Mouse (Mus musculus) embryonic facial prominence, embryonic 14.5 days (tissue): Measurements from ENCODE around the gene Asb3. TPM values are rescaled to one million over a fixed set of nuclear protein-coding genes. Genes with fewer than 3 reads are reported as not detected.

ENCODE experiments used
- ATAC-seq: fragments of 200-750 bp; cut with Nextera tagmentation; 2 replicates; pipeline ENCODE4 v1.8.0; 2017; ENCODE audit warnings: low read depth, moderate number of reproducible peaks, moderate TSS enrichment
- DNase-seq: peaks from one replicate; pipeline ENCODE4 v3.0.0-alpha.2; 2015; ENCODE audit warnings: low spot score
- H3K27ac ChIP-seq: fragments of 300-500 bp; sonication (generic); replicated peaks from 2 replicates; pipeline ENCODE4 v1.5.1; 2014; ENCODE audit warnings: low read depth, mild to moderate bottlenecking, low read length, moderate library complexity
- H3K27me3 ChIP-seq: fragments of 300-500 bp; sonication (generic); replicated peaks from 2 replicates; pipeline ENCODE4 v1.6.1; 2014; ENCODE audit warnings: low read length; ENCODE audit not compliant: control insufficient read depth, insufficient read depth
- H3K36me3 ChIP-seq: fragments of 300-500 bp; sonication (generic); 2 replicates; pipeline ENCODE4 v1.6.1; 2014; ENCODE audit warnings: low read length, mixed read lengths; ENCODE audit not compliant: control insufficient read depth, insufficient read depth
- H3K4me1 ChIP-seq: fragments of 300-500 bp; sonication (generic); 2 replicates; pipeline ENCODE4 v1.6.1; 2014; ENCODE audit warnings: antibody characterized with exemption, low read length; ENCODE audit not compliant: control insufficient read depth, insufficient read depth
- H3K4me2 ChIP-seq: fragments of 300-500 bp; sonication (generic); 2 replicates; pipeline ENCODE4 v1.6.1; 2014; ENCODE audit warnings: low read depth, mild to moderate bottlenecking, low read length, moderate library complexity, mixed read lengths
- H3K4me3 ChIP-seq: fragments of 300-500 bp; sonication (generic); 2 replicates; pipeline ENCODE4 v1.5.1; 2014; ENCODE audit warnings: low read depth, mild to moderate bottlenecking, low read length
- H3K9ac ChIP-seq: fragments of 300-500 bp; sonication (generic); 2 replicates; pipeline ENCODE4 v1.6.1; 2014; ENCODE audit warnings: low read depth, mild to moderate bottlenecking, low read length, moderate library complexity, mixed read lengths
- H3K9me3 ChIP-seq: fragments of 300-500 bp; sonication (generic); 2 replicates; pipeline ENCODE4 v1.6.1; 2016; ENCODE audit warnings: low read length; ENCODE audit not compliant: control insufficient read depth
- WGBS: fragments of 180-500 bp; shearing (Covaris S2); extraction: QIAGEN DNeasy Blood & Tissue Kit; methylation state at CpG from one replicate; pipeline ENCODE4 v1.1.7; 2014; 5-methylcytosine and 5-hydroxymethylcytosine counted together
- polyA plus RNA-seq: library from polyadenylated mRNA; unstranded; fragments of >200 nt; fragmentation: Nextera tagmentation; extraction: Ambion mirVana; gene quantifications from 2 replicates; pipeline ENCODE4 v1.2.1, GENCODE M21; 2014

Gene Asb3
- polyA plus RNA-seq, 1 experiment from 2014 or later = 30.7 TPM

DNA sequence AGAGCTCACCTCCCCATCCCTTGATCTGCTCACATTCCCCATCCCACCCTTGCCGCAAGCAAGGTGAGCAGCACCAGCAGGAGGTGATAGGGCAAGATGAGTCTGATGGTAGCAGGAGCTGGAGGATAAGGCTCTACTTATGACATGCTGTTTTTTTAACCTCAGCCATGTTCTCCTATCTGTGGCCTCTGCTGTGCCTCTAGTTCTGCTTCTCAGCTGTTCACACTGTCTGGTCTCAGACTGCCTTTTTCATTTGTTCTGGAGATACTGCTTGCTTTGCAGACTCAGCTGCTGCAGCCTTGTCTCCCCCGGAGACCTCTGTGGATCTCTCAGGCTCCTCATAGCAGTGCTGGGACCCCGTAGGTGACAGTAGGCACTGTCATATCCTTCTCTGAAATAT is 38.1 kb downstream of the Asb3 start:
- Histone ChIP-seq H3K4me2 (no peak overlapping the region), H3K27me3 (no peaks in the 10 kb centered on the region), H3K4me1 (no peaks in the 10 kb centered on the region), H3K4me3 (no peak overlapping the region), H3K27ac (no peak overlapping the region), H3K9ac (no peak overlapping the region), H3K9me3 (no peaks in the 10 kb centered on the region), H3K36me3 (peaks cover 25% of the 10 kb centered on the region)
- no peak for ATAC-seq
- 95% methylated on average over 3 of the region's 3 CpGs for WGBS
- DNase-seq = no peak

DNA sequence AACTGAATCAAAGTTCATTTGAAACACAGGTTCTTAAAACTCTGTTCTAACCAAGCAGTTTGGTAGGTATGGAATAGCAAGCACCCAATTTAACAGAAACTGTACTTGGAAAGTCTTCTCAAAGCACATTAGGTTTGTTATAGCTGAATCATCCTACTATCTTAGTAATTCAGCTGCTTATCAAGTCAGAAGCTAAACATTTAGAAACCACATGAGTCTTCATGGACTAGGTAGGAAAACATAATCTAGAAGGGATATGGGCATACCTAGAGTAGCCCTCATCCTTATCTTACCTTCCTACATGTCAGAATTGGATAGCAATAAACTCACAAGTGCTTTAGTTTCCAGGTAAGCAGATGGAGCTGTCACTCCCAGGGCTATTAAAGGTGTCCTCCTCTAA is 42.9 kb downstream of the Asb3 start:
- H3K36me3 ChIP-seq = peaks cover 39% of the 10 kb centered on the region

DNA sequence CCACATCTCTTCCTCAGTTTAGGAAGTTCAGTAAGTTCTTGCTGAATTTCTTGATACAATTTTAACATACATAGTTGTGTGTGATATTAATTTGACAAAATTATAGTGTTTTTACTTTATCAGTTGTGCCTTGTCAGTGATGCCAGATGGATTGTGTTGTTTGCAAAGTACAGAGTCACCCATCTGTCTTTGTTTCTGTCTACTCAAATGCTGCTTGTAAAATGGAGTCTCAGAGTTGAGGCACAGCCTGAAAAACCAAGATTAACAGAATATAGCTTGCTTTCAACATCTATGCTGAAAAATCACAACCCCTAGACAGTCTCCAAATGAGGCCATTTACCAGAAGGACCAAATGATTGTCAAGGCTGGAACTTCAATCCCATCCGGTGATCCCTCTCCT is 43.3 kb downstream of the Asb3 start:
- no peak for DNase-seq
- H3K4me3 ChIP-seq = no peak overlapping the region
- no peak overlapping the region for H3K4me2 ChIP-seq
- 80% methylated on average over 1 of the region's 1 CpGs for WGBS
- no peaks in the 10 kb centered on the region for H3K9me3 ChIP-seq
- no peak overlapping the region for H3K27ac ChIP-seq
- H3K27me3 ChIP-seq = no peaks in the 10 kb centered on the region
- H3K4me1 ChIP-seq = no peaks in the 10 kb centered on the region
- ATAC-seq = no peak
- peaks cover 39% of the 10 kb centered on the region for H3K36me3 ChIP-seq
- H3K9ac ChIP-seq = no peak overlapping the region

More for the DNA sequence above, 42.9 kb downstream of the Asb3 start:
- no peak overlapping the region for H3K9ac ChIP-seq
- H3K27ac ChIP-seq = no peak overlapping the region
- no peaks in the 10 kb centered on the region for H3K4me1 ChIP-seq
- H3K9me3 ChIP-seq = no peaks in the 10 kb centered on the region
- H3K4me3 ChIP-seq = no peak overlapping the region
- ATAC-seq (no peak), DNase-seq (no peak)
- no peak overlapping the region for H3K4me2 ChIP-seq
- no peaks in the 10 kb centered on the region for H3K27me3 ChIP-seq

DNA sequence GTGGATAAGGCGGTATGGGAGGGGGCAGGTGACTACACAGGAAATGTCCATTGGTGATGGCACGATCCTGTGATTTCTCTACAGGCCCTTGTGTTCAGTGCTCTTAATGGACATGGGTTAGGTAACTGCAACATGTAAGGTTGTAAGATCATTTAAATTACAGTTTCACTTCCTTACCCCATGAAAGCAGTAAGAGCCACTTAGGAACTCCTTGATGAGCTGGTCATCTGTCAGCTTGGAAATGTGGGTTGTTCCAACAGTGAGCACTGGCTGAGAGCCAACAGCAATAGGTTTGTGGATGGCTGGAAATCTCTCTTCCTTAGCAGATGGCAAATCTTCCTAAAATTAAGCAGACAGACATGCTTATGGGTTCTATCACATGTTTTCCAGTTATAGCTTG is 58.3 kb downstream of the Asb3 start:
- H3K9ac ChIP-seq = no peak overlapping the region
- ATAC-seq (no peak), DNase-seq (no peak)
- H3K27me3 ChIP-seq = no peaks in the 10 kb centered on the region
- no peaks in the 10 kb centered on the region for H3K4me1 ChIP-seq
- no peaks in the 10 kb centered on the region for H3K9me3 ChIP-seq
- no peak overlapping the region for H3K27ac ChIP-seq
- H3K36me3 ChIP-seq = peaks cover 75% of the 10 kb centered on the region
- H3K4me3 ChIP-seq = no peak overlapping the region
- no peak overlapping the region for H3K4me2 ChIP-seq
- 92% methylated on average over 2 of the region's 2 CpGs for WGBS

DNA sequence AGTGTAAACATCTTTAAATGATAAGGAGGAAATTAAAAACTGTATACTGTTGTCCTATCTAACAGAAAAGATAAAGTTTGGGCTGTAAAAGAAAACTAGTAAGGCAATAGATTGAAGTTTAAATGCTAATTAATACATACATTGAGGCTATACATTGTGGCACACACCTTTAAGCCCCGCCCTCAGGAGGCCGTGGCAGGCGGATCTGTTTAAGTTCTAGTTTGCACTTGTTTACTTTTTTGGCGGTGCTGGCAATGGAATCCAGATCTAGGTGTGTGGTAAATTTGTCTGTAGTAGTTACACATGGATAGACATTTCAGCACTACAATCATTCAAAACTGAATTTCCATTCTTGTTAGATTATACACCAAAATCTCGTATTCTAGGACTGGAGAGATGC is 67.6 kb downstream of the Asb3 start:
- peak overlapping the region; percentile 83 for H3K4me3 ChIP-seq
- 55% methylated on average over 5 of the region's 5 CpGs for WGBS
- H3K9ac ChIP-seq = peak overlapping the region; percentile 78
- 0 out of 2 replicates have a peak, but pooled peaks cover 6% of the 10 kb centered on the region for H3K4me1 ChIP-seq
- peak overlapping the region; percentile 56 for H3K4me2 ChIP-seq
- DNase-seq (no peak), ATAC-seq (no peak)
- H3K27me3 ChIP-seq = no peaks in the 10 kb centered on the region
- peaks cover 49% of the 10 kb centered on the region for H3K36me3 ChIP-seq
- peaks cover 16% of the 10 kb centered on the region for H3K9me3 ChIP-seq
- no peak overlapping the region for H3K27ac ChIP-seq

GRCm38 (mm10) chr11:30953469-30954154 is 68.4 kb downstream of the Asb3 start:
- peak overlapping the region; percentile 78 for H3K9ac ChIP-seq
- no peaks in the 10 kb centered on the region for H3K27me3 ChIP-seq
- peaks cover 44% of the 10 kb centered on the region for H3K36me3 ChIP-seq
- ATAC-seq = peak; percentile 86
- H3K9me3 ChIP-seq = peaks cover 20% of the 10 kb centered on the region
- peak overlapping the region; percentile 80 for H3K27ac ChIP-seq
- H3K4me1 ChIP-seq = 0 out of 2 replicates have a peak, but pooled peaks cover 6% of the 10 kb centered on the region
- peak; percentile 60 for DNase-seq
- peak overlapping the region; percentile 56 for H3K4me2 ChIP-seq
- H3K4me3 ChIP-seq = peak overlapping the region; percentile 83
- under 1% methylated on average over 24 of the region's 32 CpGs for WGBS

- Histone ChIP-seq H3K27me3 (no peaks in the 10 kb centered on the region), H3K9ac (peak within 1 kb of the TSS; percentile 78), H3K4me2 (peak within 1 kb of the TSS; percentile 66), H3K9me3 (peaks cover 22% of the 10 kb centered on the region), H3K36me3 (peaks cover 38% of the 10 kb centered on the region), H3K27ac (peak within 1 kb of the TSS; percentile 80), H3K4me3 (peak within 1 kb of the TSS; percentile 83), H3K4me1 (0 out of 2 replicates have a peak, but pooled peaks cover 6% of the 10 kb centered on the region)
- WGBS = 0% methylated on average over 34 of the region's 40 CpGs
- DNase-seq (peak; percentile 97), ATAC-seq (peak; percentile 99)
Measured at GRCm38 (mm10) chr11:30954279-30954725, 69.1 kb downstream of the Asb3 start, which contains the start of gene Erlec1. Erlec1 (minus strand) TSS chr11:30954335.

- ATAC-seq (no peak), DNase-seq (no peak)
- Histone ChIP-seq H3K9me3 (no peaks in the 10 kb centered on the region), H3K27ac (no peak overlapping the region), H3K4me1 (peaks cover 7% of the 10 kb centered on the region; the same call in 1 of the 2 replicates), H3K4me3 (peak overlapping the region; percentile 66), H3K27me3 (no peaks in the 10 kb centered on the region), H3K36me3 (no peaks in the 10 kb centered on the region), H3K4me2 (peak overlapping the region; percentile 78), H3K9ac (no peak overlapping the region)
- WGBS = 48% methylated on average over 2 of the region's 2 CpGs
Measured at GRCm38 (mm10) chr11:30985237-30985636, 100.0 kb downstream of the Asb3 start.
